Mouse (Mus musculus) MEL (cell line): ENCODE measurements around the gene Nol12. TPM values are rescaled to one million over a fixed set of nuclear protein-coding genes. Genes with fewer than 3 reads are reported as not detected.

Experiments used
- DNase-seq: peaks from one replicate; pipeline ENCODE4 v3.0.0; 2011; ENCODE audit warnings: low read depth, low spot score
- H3K27ac ChIP-seq: 2 replicates; pipeline ENCODE4 v1.5.1; 2012; ENCODE audit warnings: low read depth, mild to moderate bottlenecking, control low read depth, low read length, moderate library complexity; ENCODE audit not compliant: control insufficient read depth
- H3K27me3 ChIP-seq, 2 experiments: fragments of 150-350 bp in 1 of 2; sonication (generic) in 1 of 2; 2 replicates each; pipeline ENCODE4 v1.6.1; 2012; ENCODE audit warnings: low read length in 2 of 2, mild to moderate bottlenecking in 2 of 2, improper control_type of control experiment in 1 of 2, moderate library complexity in 1 of 2; ENCODE audit not compliant: insufficient read depth in 2 of 2, control insufficient read depth in 1 of 2
- H3K36me3 ChIP-seq, 2 experiments: 2 replicates each; pipeline ENCODE4 v1.6.1; 2012 to 2014; ENCODE audit warnings: low read length in 2 of 2, improper control_type of control experiment in 1 of 2, inconsistent platforms in 1 of 2, mild to moderate bottlenecking in 1 of 2; ENCODE audit not compliant: insufficient read depth in 2 of 2, control insufficient read depth in 1 of 2
- H3K4me1 ChIP-seq, 2 experiments: fragments of 150-350 bp in 1 of 2; sonication (generic) in 1 of 2; 2 replicates each; pipeline ENCODE4 v1.6.1; 2012; ENCODE audit warnings: low read length in 2 of 2, improper control_type of control experiment in 1 of 2, mild to moderate bottlenecking in 1 of 2; ENCODE audit not compliant: insufficient read depth in 2 of 2, control insufficient read depth in 1 of 2
- H3K4me3 ChIP-seq, 2 experiments: fragments of 150-350 bp in 1 of 2; sonication (generic) in 1 of 2; 2 replicates each; pipeline ENCODE4 v1.5.1; 2012; ENCODE audit warnings: low read depth in 2 of 2, low read length in 2 of 2, mild to moderate bottlenecking in 2 of 2, moderate library complexity in 2 of 2, control low read depth in 1 of 2, improper control_type of control experiment in 1 of 2; ENCODE audit not compliant: control insufficient read depth in 1 of 2, insufficient read depth in 1 of 2
- H3K79me2 ChIP-seq: 2 replicates; pipeline ENCODE4 v1.6.1; 2012; ENCODE audit warnings: mild to moderate bottlenecking, low read length, moderate library complexity; ENCODE audit not compliant: control insufficient read depth, poor library complexity, insufficient read depth
- H3K9ac ChIP-seq: 2 replicates; pipeline ENCODE4 v1.6.1; 2012; ENCODE audit warnings: low read depth, mild to moderate bottlenecking, control low read depth, low read length, moderate library complexity; ENCODE audit not compliant: control insufficient read depth, poor library complexity, severe bottlenecking
- H3K9me3 ChIP-seq: fragments of 150-350 bp; sonication (generic); replicated peaks from 2 replicates; pipeline ENCODE4 v1.6.1; 2012; ENCODE audit warnings: mild to moderate bottlenecking, low read length, improper control_type of control experiment, moderate library complexity; ENCODE audit not compliant: insufficient read depth
- BHLHE40 ChIP-seq: IDR thresholded peaks from 2 replicates; pipeline ENCODE4 v1.6.1; 2012; ENCODE audit warnings: low read depth, mild to moderate bottlenecking, inconsistent platforms, low read length, improper control_type of control experiment, borderline replicate concordance
- CHD2 ChIP-seq: IDR thresholded peaks from 2 replicates; pipeline ENCODE4 v1.6.1; 2011; ENCODE audit warnings: low read length, improper control_type of control experiment
- CTCF ChIP-seq, 3 experiments: IDR thresholded peaks in 2 of 3; conservative IDR thresholded peaks in 1 of 3; 2 replicates each; pipeline ENCODE4 v1.5.1; 2011 to 2012; ENCODE audit warnings: low read length in 3 of 3, low read depth in 2 of 3, mild to moderate bottlenecking in 2 of 3, improper control_type of control experiment in 1 of 3, inconsistent platforms in 1 of 3, mixed read lengths in 1 of 3, moderate library complexity in 1 of 3; ENCODE audit not compliant: control insufficient read depth in 1 of 3, insufficient read depth in 1 of 3, poor library complexity in 1 of 3, severe bottlenecking in 1 of 3
- E2F4 ChIP-seq: IDR thresholded peaks from 2 replicates; pipeline ENCODE4 v1.6.1; 2011; ENCODE audit warnings: low read depth, low read length, improper control_type of control experiment, borderline replicate concordance
- ELF1 ChIP-seq: IDR thresholded peaks from 2 replicates; pipeline ENCODE4 v1.6.1; 2014; ENCODE audit warnings: low read depth, mild to moderate bottlenecking, inconsistent platforms, low read length, improper control_type of control experiment, moderate library complexity
- EP300 ChIP-seq, 2 experiments: IDR thresholded peaks; 2 replicates each; pipeline ENCODE4 v1.6.1; 2011; ENCODE audit warnings: improper control_type of control experiment in 2 of 2, low read length in 2 of 2, low read depth in 1 of 2, mild to moderate bottlenecking in 1 of 2
- ETS1 ChIP-seq: IDR thresholded peaks from 2 replicates; pipeline ENCODE4 v1.6.1; 2012; ENCODE audit warnings: low read depth, mild to moderate bottlenecking, inconsistent platforms, low read length, improper control_type of control experiment, moderate library complexity
- GABPA ChIP-seq: IDR thresholded peaks from 2 replicates; pipeline ENCODE4 v1.6.1; 2012; ENCODE audit warnings: low read depth, mild to moderate bottlenecking, inconsistent platforms, low read length, improper control_type of control experiment, moderate library complexity
- GATA1 ChIP-seq: IDR thresholded peaks from 2 replicates; pipeline ENCODE4 v1.6.1; 2011; ENCODE audit warnings: low read depth, low read length, improper control_type of control experiment
- HCFC1 ChIP-seq: IDR thresholded peaks from 2 replicates; pipeline ENCODE4 v1.6.1; 2012; ENCODE audit warnings: low read depth, mild to moderate bottlenecking, inconsistent platforms, low read length, improper control_type of control experiment, moderate library complexity
- JUND ChIP-seq: IDR thresholded peaks from 2 replicates; pipeline ENCODE4 v1.6.1; 2011; ENCODE audit warnings: low read depth, mild to moderate bottlenecking, improper control_type of control experiment, low read length
- KAT2A ChIP-seq: conservative IDR thresholded peaks from 2 replicates; pipeline ENCODE4 v1.6.1; 2012; ENCODE audit warnings: low read depth, low read length, improper control_type of control experiment, inconsistent platforms
- MAFK ChIP-seq: IDR thresholded peaks from 2 replicates; pipeline ENCODE4 v1.6.1; 2011; ENCODE audit warnings: low read depth, mild to moderate bottlenecking, low read length, improper control_type of control experiment, borderline replicate concordance
- MAX ChIP-seq: IDR thresholded peaks from 2 replicates; pipeline ENCODE4 v1.6.1; 2011; ENCODE audit warnings: low read length, improper control_type of control experiment
- MAZ ChIP-seq: IDR thresholded peaks from 2 replicates; pipeline ENCODE4 v1.6.1; 2012; ENCODE audit warnings: low read depth, mild to moderate bottlenecking, inconsistent platforms, low read length, improper control_type of control experiment
- MEF2A ChIP-seq: IDR thresholded peaks from 2 replicates; pipeline ENCODE4 v1.6.1; 2014; ENCODE audit warnings: low read depth, mild to moderate bottlenecking, inconsistent platforms, low read length, improper control_type of control experiment; ENCODE audit not compliant: poor library complexity, insufficient replicate concordance, severe bottlenecking; ENCODE audit errors: extremely low read depth
- MXI1 ChIP-seq: IDR thresholded peaks from 2 replicates; pipeline ENCODE4 v1.6.1; 2011; ENCODE audit warnings: mild to moderate bottlenecking, low read depth, low read length, improper control_type of control experiment
- MYB ChIP-seq: IDR thresholded peaks from 2 replicates; pipeline ENCODE4 v1.6.1; 2011; ENCODE audit warnings: mild to moderate bottlenecking, low read depth, low read length, improper control_type of control experiment
- MYC ChIP-seq: IDR thresholded peaks from 2 replicates; pipeline ENCODE4 v1.6.1; 2011; ENCODE audit warnings: low read depth, mild to moderate bottlenecking, low read length, improper control_type of control experiment, moderate library complexity
- NELFE ChIP-seq: IDR thresholded peaks from 2 replicates; pipeline ENCODE4 v1.6.1; 2011; ENCODE audit warnings: low read depth, low read length, improper control_type of control experiment
- NRF1 ChIP-seq: IDR thresholded peaks from 2 replicates; pipeline ENCODE4 v1.6.1; 2014; ENCODE audit warnings: low read depth, mild to moderate bottlenecking, inconsistent platforms, low read length, improper control_type of control experiment, moderate library complexity; ENCODE audit not compliant: poor library complexity, insufficient read depth, severe bottlenecking
- POLR2A ChIP-seq, 2 experiments: IDR thresholded peaks; 2 replicates each; pipeline ENCODE4 v1.6.1; 2011 to 2012; ENCODE audit warnings: low read length in 2 of 2, mild to moderate bottlenecking in 2 of 2, control low read depth in 1 of 2, improper control_type of control experiment in 1 of 2, low read depth in 1 of 2, moderate library complexity in 1 of 2; ENCODE audit not compliant: control insufficient read depth in 1 of 2, insufficient read depth in 1 of 2, poor library complexity in 1 of 2
- POLR2AphosphoS2 ChIP-seq: IDR thresholded peaks from 2 replicates; pipeline ENCODE4 v1.6.1; 2011; ENCODE audit warnings: low read length, improper control_type of control experiment
- POLR2AphosphoS5 ChIP-seq: IDR thresholded peaks from 2 replicates; pipeline ENCODE4 v1.6.1; 2012; ENCODE audit warnings: low read depth, borderline replicate concordance, mild to moderate bottlenecking, inconsistent platforms, low read length, moderate library complexity, mixed read lengths
- RAD21 ChIP-seq: IDR thresholded peaks from 2 replicates; pipeline ENCODE4 v1.6.1; 2011; ENCODE audit warnings: mild to moderate bottlenecking, low read depth, low read length, improper control_type of control experiment
- RCOR1 ChIP-seq: IDR thresholded peaks from 2 replicates; pipeline ENCODE4 v1.6.1; 2012; ENCODE audit warnings: low read depth, mild to moderate bottlenecking, inconsistent platforms, low read length, improper control_type of control experiment
- SIN3A ChIP-seq: IDR thresholded peaks from 2 replicates; pipeline ENCODE4 v1.6.1; 2012; ENCODE audit warnings: low read length, improper control_type of control experiment, inconsistent platforms
- SMC3 ChIP-seq: IDR thresholded peaks from 2 replicates; pipeline ENCODE4 v1.6.1; 2011; ENCODE audit warnings: low read depth, low read length, improper control_type of control experiment
- TAL1 ChIP-seq: IDR thresholded peaks from 2 replicates; pipeline ENCODE4 v1.6.1; 2012; ENCODE audit warnings: mild to moderate bottlenecking, inconsistent platforms, low read length, moderate library complexity, mixed read lengths
- TBP ChIP-seq: IDR thresholded peaks from 2 replicates; pipeline ENCODE4 v1.8.0; 2011; ENCODE audit warnings: low read depth, low read length, improper control_type of control experiment
- UBTF ChIP-seq: IDR thresholded peaks from 2 replicates; pipeline ENCODE4 v1.6.1; 2012; ENCODE audit warnings: low read depth, mild to moderate bottlenecking, inconsistent platforms, low read length, improper control_type of control experiment, moderate library complexity, borderline replicate concordance; ENCODE audit not compliant: insufficient read depth
- USF1 ChIP-seq: IDR thresholded peaks from 2 replicates; pipeline ENCODE4 v1.6.1; 2014; ENCODE audit warnings: low read depth, mild to moderate bottlenecking, inconsistent platforms, low read length, improper control_type of control experiment, moderate library complexity
- ZC3H11A ChIP-seq: IDR thresholded peaks from 2 replicates; pipeline ENCODE4 v1.6.1; 2012; ENCODE audit warnings: low read depth, mild to moderate bottlenecking, inconsistent platforms, low read length, improper control_type of control experiment
- ZKSCAN1 ChIP-seq: IDR thresholded peaks from 2 replicates; pipeline ENCODE4 v1.6.1; 2012; ENCODE audit warnings: low read depth, mild to moderate bottlenecking, inconsistent platforms, low read length, improper control_type of control experiment, moderate library complexity
- ZMIZ1 ChIP-seq: IDR thresholded peaks from 2 replicates; pipeline ENCODE4 v1.6.1; 2012; ENCODE audit warnings: low read depth, mild to moderate bottlenecking, inconsistent platforms, low read length, improper control_type of control experiment, moderate library complexity
- ZNF384 ChIP-seq: IDR thresholded peaks from 2 replicates; pipeline ENCODE4 v1.6.1; 2012; ENCODE audit warnings: low read depth, mild to moderate bottlenecking, inconsistent platforms, low read length, improper control_type of control experiment
- polyA plus RNA-seq, 2 experiments: library from polyadenylated mRNA; stranded (reverse) in 1 of 2; unstranded in 1 of 2; fragments of >175 nt in 1 of 2; fragments of >200 nt in 1 of 2; gene quantifications; 2 replicates each; pipeline versions ENCODE4 v1.2.1 to v1.2.4; 2012; ENCODE audit warnings: low replicate concordance in 2 of 2, low read depth in 1 of 2; ENCODE audit not compliant: insufficient read length in 2 of 2, insufficient read depth in 1 of 2, missing spikeins in 1 of 2
- total RNA-seq: library from RNA; depleted of rRNA; stranded (reverse); fragments of 300-350 nt; gene quantifications from 2 replicates; pipeline ENCODE4 v1.2.3, GENCODE M21; 2012

The Nol12 gene
- total and polyA plus RNA-seq, 3 experiments: 40.8 to 127 TPM; not detected in 1

DNA sequence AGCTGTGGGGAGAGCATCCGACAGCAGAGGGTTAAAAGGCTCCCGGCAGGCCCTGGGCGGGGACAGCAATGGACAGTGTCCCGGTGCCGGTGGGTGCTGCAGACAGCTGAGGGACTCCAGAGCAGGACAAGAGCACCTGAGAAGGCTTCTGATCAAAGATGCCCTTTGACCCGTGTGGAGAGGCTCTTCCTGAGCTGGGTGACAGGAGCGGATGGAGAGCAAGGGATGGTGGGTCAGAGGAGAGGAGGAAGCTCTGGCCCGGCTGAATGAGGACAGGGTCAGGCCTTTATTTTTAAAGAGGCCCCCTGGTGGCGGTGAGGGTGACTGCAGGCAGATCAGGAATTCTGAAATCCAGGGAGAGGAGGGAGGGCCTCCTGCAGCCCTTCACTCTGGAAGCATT lies 7.9 kb downstream of the Nol12 start (continued):
- TF ChIP-seq POLR2AphosphoS5: no peak
- no peak for TF ChIP-seq ZMIZ1
- TF ChIP-seq MEF2A: no peak
- no peak for TF ChIP-seq E2F4
- TF ChIP-seq MAX: no peak

DNA sequence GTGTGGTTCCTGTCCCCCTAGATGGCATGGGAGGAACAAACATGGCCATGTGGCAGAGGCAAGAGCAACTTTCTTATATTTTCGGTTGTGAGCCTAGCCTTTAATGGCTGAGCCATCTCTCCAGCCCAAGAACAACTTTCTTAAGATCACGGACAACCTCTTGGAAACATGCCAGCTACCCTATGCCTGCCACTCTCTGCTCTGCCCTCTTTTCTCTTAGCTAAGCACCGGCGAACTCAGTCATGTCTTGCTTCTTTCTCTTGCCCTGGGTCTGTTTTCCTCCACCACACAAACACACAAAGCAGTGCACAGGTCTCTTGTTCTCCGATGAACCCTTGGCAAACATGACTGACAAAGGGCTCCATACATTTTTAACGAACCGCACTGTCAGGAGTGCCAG lies 11.5 kb downstream of the Nol12 start:
- peaks cover 7 to 23% of the 10 kb centered on the region in 2 experiments for H3K4me1 ChIP-seq
- no peaks in the 10 kb centered on the region for H3K79me2 ChIP-seq
- peak overlapping the region; percentile 48 for H3K9ac ChIP-seq
- peak overlapping the region; percentile 23 to 54 for H3K4me3 ChIP-seq
- H3K27me3 ChIP-seq: no peaks in the 10 kb centered on the region
- H3K36me3 ChIP-seq: peaks cover 0 to 10% of the 10 kb centered on the region in 2 experiments; a peak in 2 of 4 replicates
- peak overlapping the region; percentile 84 for H3K27ac ChIP-seq
- DNase-seq: peak; percentile 82
- H3K9me3 ChIP-seq: no peaks in the 10 kb centered on the region
- no peak for TF ChIP-seq ZC3H11A
- no peak for TF ChIP-seq MAFK
- no peak for TF ChIP-seq BHLHE40
- TF ChIP-seq RAD21: no peak
- no peak for TF ChIP-seq UBTF
- no peak for TF ChIP-seq ZNF384
- no peak for TF ChIP-seq CTCF (IDR thresholded peaks at IDR 0.05 in 2 of 3, conservative IDR thresholded peaks at IDR 0.05 in 1 of 3; ENCODE audit: control insufficient read depth in 1 of 3, insufficient read depth in 1 of 3, low read depth in 2 of 3, low read length in 3 of 3, poor library complexity in 1 of 3, severe bottlenecking in 1 of 3)
- TF ChIP-seq HCFC1: 0 out of 2 replicates have a peak, but pooled peaks have one; percentile 20
- TF ChIP-seq CHD2: no peak
- 0 out of 4 replicates have a peak, but pooled peaks have one; percentile 9 to 10 for TF ChIP-seq EP300 (IDR thresholded peaks at IDR 0.05; ENCODE audit: low read depth in 1 of 2, low read length in 2 of 2)
- TF ChIP-seq NRF1: no peak
- TF ChIP-seq MAZ: no peak
- TF ChIP-seq MYC: no peak
- peak; percentile 22; the same call in 1 of the 2 replicates for TF ChIP-seq RCOR1
- no peak for TF ChIP-seq E2F4
- TF ChIP-seq POLR2AphosphoS2: no peak
- TF ChIP-seq POLR2A (IDR thresholded peaks at IDR 0.05; ENCODE audit: control insufficient read depth in 1 of 2, insufficient read depth in 1 of 2, low read depth in 1 of 2, low read length in 2 of 2, poor library complexity in 1 of 2): peak; percentile 27 to 46; a peak in 1 of 4 replicates
- TF ChIP-seq POLR2AphosphoS5: no peak
- TF ChIP-seq KAT2A: no peak
- TF ChIP-seq TAL1: no peak
- TF ChIP-seq SMC3: no peak
- TF ChIP-seq SIN3A: no peak; the same call in 1 of the 2 replicates
- 0 out of 2 replicates have a peak, but pooled peaks have one; percentile 6 for TF ChIP-seq MAX
- no peak for TF ChIP-seq ZKSCAN1
- TF ChIP-seq USF1: no peak
- TF ChIP-seq TBP: peak; percentile 39
- TF ChIP-seq GABPA: no peak
- no peak for TF ChIP-seq NELFE
- TF ChIP-seq ETS1: 0 out of 2 replicates have a peak, but pooled peaks have one; percentile 40
- TF ChIP-seq ELF1: no peak
- 0 out of 2 replicates have a peak, but pooled peaks have one; percentile 25 for TF ChIP-seq GATA1
- no peak for TF ChIP-seq MYB
- TF ChIP-seq JUND: no peak
- TF ChIP-seq MXI1: no peak; the same call in 1 of the 2 replicates
